Mouse (Mus musculus): ENCODE measurements around the gene Tspan18. TPM values are rescaled to one million over a fixed set of nuclear protein-coding genes. Genes with fewer than 3 reads are reported as not detected.

Tspan18 gene
- total RNA-seq, 2 experiments from 2014 or later, result 39.1 to 40.2 TPM

GRCm38 (mm10) chr2:93154486-93155032, 179.7 kb downstream of the Tspan18 start:
- Histone ChIP-seq H3K27ac (no peak overlapping the region), H3K4me3 (no peak overlapping the region)
- DNase-seq (ENCODE audit: low spot score in 2 of 2), result no peak
- 0 out of 2 replicates have a peak, but pooled peaks have one; percentile 14 for TF ChIP-seq CTCF (conservative IDR thresholded peaks at IDR 0.05)

- TF ChIP-seq CTCF (conservative IDR thresholded peaks at IDR 0.05), result no peak
- Histone ChIP-seq H3K4me3 (no peak overlapping the region), H3K27ac (no peak overlapping the region)
- no peak for DNase-seq (ENCODE audit: low spot score in 2 of 2)
These were observed 180.5 kb downstream of the Tspan18 start for GRCm38 (mm10) chr2:93153833-93154232.

- DNase-seq (ENCODE audit: low spot score in 2 of 2), result peak in 1 of 2 experiments; percentile 53
- TF ChIP-seq CTCF (conservative IDR thresholded peaks at IDR 0.05), result 0 out of 2 replicates have a peak, but pooled peaks have one; percentile 9
- Histone ChIP-seq H3K4me3 (no peak overlapping the region), H3K27ac (no peak overlapping the region)
These were observed 181.3 kb downstream of the Tspan18 start for GRCm38 (mm10) chr2:93152883-93153491.

- no peak overlapping the region for H3K4me3 ChIP-seq
- DNase-seq (ENCODE audit: low spot score in 2 of 2), result no peak
- no peak overlapping the region for H3K27ac ChIP-seq
- TF ChIP-seq CTCF (conservative IDR thresholded peaks at IDR 0.05), result no peak
These were observed 182.1 kb downstream of the Tspan18 start for GRCm38 (mm10) chr2:93152191-93152601.

Other genes with a start within 250 kb of the Tspan18 start
- 10 to 100 TPM; 87.6 to 89.0 TPM for gene Trp53i11, start 147.0 kb downstream of the Tspan18 start, total RNA-seq (2021)
- gene Cd82, start 128.6 kb upstream of the Tspan18 start, total RNA-seq (2021), result 10 to 100 TPM; 17.2 to 17.9 TPM
- gene Gm10803, start 226.1 kb upstream of the Tspan18 start, total RNA-seq (2021), result not detected

Data from layer of hippocampus, adult 2 months (tissue).